Mouse (Mus musculus) lung, postnatal 0 days (tissue): ENCODE measurements around the gene Kcna7. TPM values are rescaled to one million over a fixed set of nuclear protein-coding genes. Genes with fewer than 3 reads are reported as not detected.

Source experiments
- ATAC-seq: fragments of 200-750 bp; cut with Nextera tagmentation; 2 replicates; pipeline ENCODE4 v1.8.0; 2017; ENCODE audit warnings: moderate library complexity
- DNase-seq: peaks from one replicate; pipeline ENCODE4 v3.0.0-alpha.2; 2016; ENCODE audit warnings: low spot score
- H3K27ac ChIP-seq: fragments of 300-500 bp; sonication (generic); 2 replicates; pipeline ENCODE4 v1.5.1; 2014; ENCODE audit warnings: antibody characterized with exemption, mild to moderate bottlenecking, low read length, mixed read lengths
- H3K27me3 ChIP-seq: fragments of 300-500 bp; sonication (generic); replicated peaks from 2 replicates; pipeline ENCODE4 v1.6.1; 2014; ENCODE audit warnings: low read length, mixed read lengths; ENCODE audit not compliant: insufficient read depth
- H3K36me3 ChIP-seq: fragments of 300-500 bp; sonication (generic); 2 replicates; pipeline ENCODE4 v1.6.1; 2014; ENCODE audit warnings: low read length, mixed read lengths; ENCODE audit not compliant: insufficient read depth
- H3K4me1 ChIP-seq: fragments of 300-500 bp; sonication (generic); 2 replicates; pipeline ENCODE4 v1.6.1; 2014; ENCODE audit warnings: antibody characterized with exemption, low read depth, low read length, mixed read lengths; ENCODE audit not compliant: insufficient read depth
- H3K4me2 ChIP-seq: fragments of 300-500 bp; sonication (generic); replicated peaks from 2 replicates; pipeline ENCODE4 v1.6.1; 2014; ENCODE audit warnings: low read depth, mild to moderate bottlenecking, low read length, moderate library complexity, mixed read lengths
- H3K4me3 ChIP-seq: fragments of 300-500 bp; sonication (generic); 2 replicates; pipeline ENCODE4 v1.5.1; 2014; ENCODE audit warnings: low read depth, low read length
- H3K9ac ChIP-seq: fragments of 300-500 bp; sonication (generic); replicated peaks from 2 replicates; pipeline ENCODE4 v1.6.1; 2014; ENCODE audit warnings: low read depth, mild to moderate bottlenecking
- H3K9me3 ChIP-seq: fragments of 300-500 bp; sonication (generic); 2 replicates; pipeline ENCODE4 v1.6.1; 2016; ENCODE audit warnings: low read length, mixed read lengths
- CTCF ChIP-seq: IDR thresholded peaks from 2 replicates; pipeline ENCODE4 v1.5.1; 2016; ENCODE audit warnings: antibody characterized with exemption, mild to moderate bottlenecking
- EP300 ChIP-seq: IDR thresholded peaks from 2 replicates; pipeline ENCODE4 v1.6.1; 2016; ENCODE audit warnings: antibody characterized with exemption, mild to moderate bottlenecking, control low read depth
- WGBS: fragments of 180-500 bp; shearing (Covaris S2); extraction: QIAGEN DNeasy Blood & Tissue Kit; methylation state at CpG from one replicate; pipeline ENCODE4 v1.1.7; 2014; 5-methylcytosine and 5-hydroxymethylcytosine counted together
- polyA plus RNA-seq: library from polyadenylated mRNA; unstranded; fragments of >200 nt; fragmentation: Nextera tagmentation; extraction: Ambion mirVana; gene quantifications from 2 replicates; pipeline ENCODE4 v1.2.1, GENCODE M21; 2015

Kcna7 gene
- polyA plus RNA-seq, 1 experiment from 2014 or later = 0.16 TPM

DNA sequence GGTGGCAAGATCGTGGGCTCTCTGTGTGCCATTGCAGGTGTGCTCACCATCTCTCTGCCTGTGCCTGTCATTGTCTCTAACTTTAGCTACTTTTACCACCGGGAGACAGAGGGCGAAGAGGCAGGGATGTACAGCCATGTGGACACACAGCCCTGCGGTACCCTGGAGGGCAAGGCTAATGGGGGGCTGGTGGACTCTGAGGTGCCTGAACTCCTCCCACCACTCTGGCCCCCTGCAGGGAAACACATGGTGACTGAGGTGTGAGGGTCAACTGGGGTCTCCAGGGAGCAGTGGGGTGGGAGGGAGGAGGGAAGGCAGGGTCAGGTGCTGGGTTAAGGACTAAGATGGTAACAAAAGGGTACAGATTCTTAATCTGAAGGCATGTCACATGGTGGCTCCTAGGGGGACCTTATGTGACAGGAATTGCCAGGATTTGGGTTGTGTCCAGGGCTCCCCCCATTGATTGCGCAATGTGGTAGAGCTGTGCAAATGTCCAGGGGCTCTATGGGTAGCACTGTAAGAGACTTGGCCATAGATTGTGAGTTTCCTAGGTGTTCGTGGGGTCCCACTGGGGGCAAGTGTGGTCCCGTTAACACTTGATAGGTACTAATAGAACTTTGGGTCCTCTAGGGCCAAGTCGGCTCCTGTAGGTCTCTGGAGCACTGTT lies 4.2 kb downstream of the Kcna7 start:
- no peak overlapping the region for H3K9ac ChIP-seq
- H3K9me3 ChIP-seq = no peaks in the 10 kb centered on the region
- WGBS = 84% methylated on average over 8 of the region's 8 CpGs
- H3K36me3 ChIP-seq = no peaks in the 10 kb centered on the region
- H3K4me1 ChIP-seq = peaks cover 5% of the 10 kb centered on the region; the same call in 1 of the 2 replicates
- DNase-seq = no peak
- H3K4me2 ChIP-seq = no peak overlapping the region
- no peak overlapping the region for H3K4me3 ChIP-seq
- TF ChIP-seq EP300 = no peak
- TF ChIP-seq CTCF = no peak
- ATAC-seq = no peak
- H3K27ac ChIP-seq = no peak overlapping the region
- peaks cover 48% of the 10 kb centered on the region for H3K27me3 ChIP-seq

DNA sequence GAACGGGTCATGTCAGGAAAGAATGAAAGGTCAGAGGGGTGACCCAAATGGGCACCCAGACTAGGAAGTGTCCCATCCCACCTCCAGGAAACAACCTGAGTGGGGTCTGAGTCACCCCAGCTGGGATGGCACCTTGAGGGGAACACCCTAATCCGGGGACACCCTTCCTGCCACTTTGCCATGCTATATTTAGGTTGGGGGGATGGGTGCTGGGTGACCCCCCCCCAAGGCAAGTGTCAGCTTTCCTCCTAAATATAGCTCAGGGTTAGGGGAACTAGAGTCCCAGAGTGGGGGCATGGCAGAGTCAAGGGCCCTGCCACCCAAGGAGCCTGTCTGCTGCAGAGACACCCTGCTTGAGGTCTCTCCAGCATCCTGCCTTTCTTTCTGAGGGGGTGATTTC lies 7.0 kb downstream of the Kcna7 start:
- Histone ChIP-seq H3K9me3 (no peaks in the 10 kb centered on the region), H3K4me2 (no peak overlapping the region), H3K36me3 (no peaks in the 10 kb centered on the region), H3K27ac (no peak overlapping the region), H3K9ac (no peak overlapping the region), H3K4me3 (no peak overlapping the region), H3K27me3 (peaks cover 48% of the 10 kb centered on the region), H3K4me1 (no peaks in the 10 kb centered on the region; the same call in 1 of the 2 replicates)
- DNase-seq (no peak), ATAC-seq (no peak)
- TF ChIP-seq CTCF = no peak
- no peak for TF ChIP-seq EP300
- 71% methylated on average over 2 of the region's 2 CpGs for WGBS

DNA sequence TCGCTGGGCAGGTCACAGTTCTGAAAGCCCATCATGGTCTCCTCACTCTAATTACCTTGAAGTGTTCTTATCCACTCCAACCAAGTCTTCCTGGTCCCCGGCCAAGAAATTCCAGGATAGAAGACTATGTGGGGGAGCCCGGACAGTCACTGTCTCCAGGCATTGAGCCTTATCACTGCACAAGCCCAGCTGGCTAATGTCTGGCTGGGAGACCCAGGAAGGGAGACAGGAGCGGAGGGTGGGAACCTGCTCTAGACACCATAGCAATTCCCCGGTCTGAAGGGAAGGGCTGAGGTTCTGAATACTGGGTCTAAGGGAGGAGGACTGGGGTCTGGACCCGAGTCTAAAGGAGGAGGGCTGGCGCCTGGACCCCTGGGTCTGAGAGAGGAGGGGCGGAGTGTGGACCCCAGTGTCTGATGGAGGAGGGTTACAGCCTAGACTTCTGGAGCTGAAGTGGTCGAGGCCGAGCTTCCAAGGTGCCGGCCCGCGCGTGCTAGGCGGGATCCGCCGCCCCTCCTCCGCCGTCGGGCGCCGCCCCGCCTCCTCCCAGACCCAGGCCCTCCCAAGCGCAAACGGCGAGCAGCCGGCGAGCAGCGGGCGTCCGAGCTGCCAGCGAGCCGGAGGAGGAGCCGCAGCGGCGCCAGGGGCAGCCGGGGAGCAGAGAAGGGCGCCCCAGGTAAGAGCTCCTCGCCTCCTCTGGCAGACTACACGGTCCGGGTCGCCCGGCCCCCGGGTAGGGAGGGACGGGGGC lies 7.8 kb downstream of the Kcna7 start, which contains the start of gene Ntf5:
Gene Ntf5 (plus strand): TSS at position 583 of the 751 bp plus-strand sequence.
- Histone ChIP-seq H3K9me3 (no peaks in the 10 kb centered on the region), H3K4me2 (peak within 1 kb of the TSS; percentile 91), H3K27me3 (peaks cover 39% of the 10 kb centered on the region), H3K9ac (peak within 1 kb of the TSS; percentile 29; the same call in 1 of the 2 replicates), H3K4me1 (no peaks in the 10 kb centered on the region; the same call in 1 of the 2 replicates), H3K27ac (peak within 1 kb of the TSS; percentile 47; the same call in 1 of the 2 replicates), H3K4me3 (peak within 1 kb of the TSS; percentile 45), H3K36me3 (no peaks in the 10 kb centered on the region)
- WGBS = 4% methylated on average over 26 of the region's 45 CpGs
- TF ChIP-seq EP300 (no peak), CTCF (no peak)
- peak; percentile 58 for DNase-seq
- peak; percentile 58 for ATAC-seq

- Histone ChIP-seq H3K27ac (peak overlapping the region; percentile 47; the same call in 1 of the 2 replicates), H3K4me1 (no peaks in the 10 kb centered on the region; the same call in 1 of the 2 replicates), H3K9me3 (no peaks in the 10 kb centered on the region), H3K4me3 (peak overlapping the region; percentile 45), H3K4me2 (peak overlapping the region; percentile 91), H3K27me3 (peaks cover 32% of the 10 kb centered on the region), H3K36me3 (no peaks in the 10 kb centered on the region), H3K9ac (peak overlapping the region; percentile 29; the same call in 1 of the 2 replicates)
- WGBS = 5% methylated on average over 27 of the region's 27 CpGs
- TF ChIP-seq CTCF (no peak), EP300 (no peak)
- DNase-seq (peak; percentile 53), ATAC-seq (peak; percentile 72)
Observed at GRCm38 (mm10) chr7:45413864-45414739, 8.6 kb downstream of the Kcna7 start.

DNA sequence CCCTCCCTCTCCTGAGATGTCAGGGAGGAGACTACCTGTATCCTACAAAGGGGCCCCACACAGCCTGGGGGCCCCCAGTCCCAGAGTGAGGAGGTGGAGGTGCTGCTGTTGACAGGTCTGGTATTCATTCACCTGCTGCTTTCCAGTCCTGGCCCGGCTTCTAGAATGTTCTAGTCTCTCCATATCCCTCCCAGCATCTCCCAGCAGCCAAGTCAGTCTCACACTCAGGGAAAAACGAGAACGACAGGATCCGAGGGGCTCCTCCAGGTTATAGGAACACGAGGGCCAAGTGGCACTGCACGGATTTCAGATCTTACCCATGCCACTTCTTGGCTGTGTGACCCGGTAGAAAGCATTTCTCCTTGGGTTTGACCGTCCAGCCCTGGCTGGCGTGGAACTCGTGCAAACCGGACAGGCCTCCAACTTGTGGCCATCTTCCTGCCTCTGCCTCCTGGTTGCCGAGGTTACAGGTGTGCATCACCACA lies 9.3 kb downstream of the Kcna7 start:
- DNase-seq (no peak), ATAC-seq (no peak)
- Histone ChIP-seq H3K4me1 (no peaks in the 10 kb centered on the region; the same call in 1 of the 2 replicates), H3K36me3 (no peaks in the 10 kb centered on the region), H3K27me3 (peaks cover 27% of the 10 kb centered on the region), H3K27ac (no peak overlapping the region), H3K9me3 (no peaks in the 10 kb centered on the region), H3K4me2 (peak overlapping the region; percentile 91), H3K4me3 (no peak overlapping the region), H3K9ac (no peak overlapping the region)
- 41% methylated on average over 12 of the region's 12 CpGs for WGBS
- TF ChIP-seq CTCF = no peak
- TF ChIP-seq EP300 = no peak
